Mouse (Mus musculus) C2C12 (cell line): ENCODE measurements at regions not wholly inside any gene's neighbourhood (a gene's known extent, or its start where the extent isn't known, plus 50 kb on each side); places are given as distances from the start of the nearest gene placed in this dataset.

ENCODE experiments used
- CEBPB ChIP-seq: IDR thresholded peaks from one replicate; pipeline ENCODE4 v1.6.1; 2011; ENCODE audit warnings: low read depth, mild to moderate bottlenecking, control low read depth, moderate library complexity
- CTCF ChIP-seq: IDR thresholded peaks from one replicate; pipeline ENCODE4 v1.5.1; 2011; ENCODE audit not compliant: control insufficient read depth, insufficient read depth, insufficient read length
- FOSL1 ChIP-seq: IDR thresholded peaks from one replicate; pipeline ENCODE4 v1.8.0; 2011; ENCODE audit warnings: mild to moderate bottlenecking, low read length; ENCODE audit not compliant: poor library complexity, insufficient read depth, severe bottlenecking
- MAX ChIP-seq: IDR thresholded peaks from one replicate; pipeline ENCODE4 v1.6.1; 2011; ENCODE audit warnings: mild to moderate bottlenecking, control low read depth
- MYOD1 ChIP-seq: IDR thresholded peaks from one replicate; pipeline ENCODE4 v1.6.1; 2011; ENCODE audit warnings: low read depth; ENCODE audit not compliant: control insufficient read depth, insufficient read length
- MYOG ChIP-seq: IDR thresholded peaks from one replicate; pipeline ENCODE4 v1.6.1; 2011; ENCODE audit not compliant: control insufficient read depth, insufficient read length; ENCODE audit errors: extremely low read depth
- USF1 ChIP-seq: IDR thresholded peaks from one replicate; pipeline ENCODE4 v1.6.1; 2011; ENCODE audit warnings: low read depth, mild to moderate bottlenecking, control low read depth, moderate library complexity

- TF ChIP-seq MYOD1 (no peak), CTCF (no peak), USF1 (no peak), MYOG (no peak), FOSL1 (no peak), CEBPB (no peak), MAX (no peak)
Observed at GRCm38 (mm10) chr2:51015360-51016128, 133.4 kb downstream of the Rnd3 start.
